Mouse (Mus musculus): Measurements from ENCODE around the gene Cyp4f14.
"Not testable (repeated sequence)": the region's sequence is repeated elsewhere in the genome, so short reads cannot be mapped to it uniquely, and the experiment has no call there.

Gene Cyp4f14

DNA sequence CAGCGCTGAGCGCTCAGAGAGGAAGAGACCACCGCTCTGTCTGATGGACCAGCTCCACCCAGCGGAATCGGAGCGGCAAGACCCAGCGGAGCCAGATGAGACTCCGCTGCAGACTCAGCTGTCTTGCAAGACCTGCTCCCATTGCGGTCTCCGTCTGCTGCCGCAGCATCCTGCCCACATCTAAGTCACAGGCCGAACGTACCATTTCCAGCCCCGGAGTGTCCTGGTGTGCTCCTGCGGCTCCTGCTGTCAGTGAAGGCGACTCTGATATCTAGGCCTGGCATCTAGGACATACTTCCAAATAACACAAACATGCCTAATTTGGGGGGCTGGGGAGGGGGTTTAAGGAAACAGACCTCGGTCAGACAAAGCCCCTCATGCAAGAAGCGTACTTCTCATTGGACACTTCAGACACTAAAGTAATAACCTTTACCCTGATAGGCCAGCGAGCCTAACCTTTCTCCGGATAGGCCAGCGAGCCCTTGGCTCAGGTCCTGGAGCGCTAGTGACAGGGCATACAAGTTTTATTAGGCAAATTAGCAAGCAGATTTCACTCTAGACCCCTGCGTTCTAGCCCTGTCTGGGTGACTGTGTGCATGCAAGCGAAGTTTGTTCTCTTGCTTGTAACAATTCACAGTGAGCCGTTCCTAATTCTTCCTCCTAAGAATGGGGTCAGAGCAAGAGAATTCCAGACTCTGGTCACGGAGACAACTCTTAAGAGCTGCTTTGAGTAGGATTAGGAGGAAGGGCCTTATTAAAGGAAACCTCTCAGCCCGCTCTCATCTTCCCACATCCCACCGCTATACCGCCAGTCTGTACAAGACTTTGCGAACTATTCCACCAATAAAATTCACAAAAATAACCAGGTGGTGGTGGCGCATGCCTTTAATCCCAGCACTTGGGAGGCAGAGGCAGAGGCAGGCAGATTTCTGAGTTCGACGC lies 25.6 kb downstream of the Cyp4f14 start, which contains the start of gene Zfp870:
TSS of gene Zfp870 (minus strand) at position 404 of the 942 bp plus-strand sequence.
- peak; percentile 100 for DNase-seq

DNA sequence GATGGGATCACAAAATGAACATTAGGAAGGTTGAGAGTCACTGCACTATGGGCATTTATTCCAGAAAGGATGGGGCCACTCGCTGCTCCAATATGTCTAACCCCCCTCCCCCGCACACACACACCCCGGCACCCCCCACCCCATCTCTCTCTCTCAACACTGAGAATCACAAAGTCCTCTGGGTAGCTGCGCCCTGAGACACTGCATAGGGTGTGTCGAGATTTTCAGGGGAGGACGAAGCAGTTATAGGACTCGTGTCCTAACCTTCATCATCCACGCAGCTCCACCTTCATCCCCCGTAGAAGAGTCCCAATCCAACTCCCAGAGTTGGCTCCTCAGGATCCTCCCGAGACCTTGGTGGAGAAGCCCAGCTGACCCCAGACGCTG lies 26.3 kb downstream of the Cyp4f14 start:
- no peak for DNase-seq

DNA sequence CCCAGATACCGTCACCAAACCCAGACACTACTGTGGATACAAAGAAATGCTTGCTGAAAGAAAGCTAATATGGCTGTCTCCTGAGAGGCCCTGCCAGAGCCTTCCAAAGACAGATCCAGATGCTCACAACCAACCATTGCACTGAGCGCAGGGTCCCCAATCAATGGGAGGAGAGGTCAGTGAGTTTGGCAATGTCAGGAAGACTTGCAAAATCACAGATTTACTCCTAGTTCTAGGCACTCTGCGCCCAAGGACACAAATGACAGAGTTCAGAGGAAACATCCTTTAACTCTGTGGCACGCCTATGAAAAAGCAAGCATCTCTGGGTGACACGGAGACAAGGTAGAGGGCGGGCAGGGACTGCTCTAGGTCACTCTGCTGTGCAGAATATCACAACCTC lies 27.5 kb downstream of the Cyp4f14 start:
- peak; percentile 66 for DNase-seq

DNA sequence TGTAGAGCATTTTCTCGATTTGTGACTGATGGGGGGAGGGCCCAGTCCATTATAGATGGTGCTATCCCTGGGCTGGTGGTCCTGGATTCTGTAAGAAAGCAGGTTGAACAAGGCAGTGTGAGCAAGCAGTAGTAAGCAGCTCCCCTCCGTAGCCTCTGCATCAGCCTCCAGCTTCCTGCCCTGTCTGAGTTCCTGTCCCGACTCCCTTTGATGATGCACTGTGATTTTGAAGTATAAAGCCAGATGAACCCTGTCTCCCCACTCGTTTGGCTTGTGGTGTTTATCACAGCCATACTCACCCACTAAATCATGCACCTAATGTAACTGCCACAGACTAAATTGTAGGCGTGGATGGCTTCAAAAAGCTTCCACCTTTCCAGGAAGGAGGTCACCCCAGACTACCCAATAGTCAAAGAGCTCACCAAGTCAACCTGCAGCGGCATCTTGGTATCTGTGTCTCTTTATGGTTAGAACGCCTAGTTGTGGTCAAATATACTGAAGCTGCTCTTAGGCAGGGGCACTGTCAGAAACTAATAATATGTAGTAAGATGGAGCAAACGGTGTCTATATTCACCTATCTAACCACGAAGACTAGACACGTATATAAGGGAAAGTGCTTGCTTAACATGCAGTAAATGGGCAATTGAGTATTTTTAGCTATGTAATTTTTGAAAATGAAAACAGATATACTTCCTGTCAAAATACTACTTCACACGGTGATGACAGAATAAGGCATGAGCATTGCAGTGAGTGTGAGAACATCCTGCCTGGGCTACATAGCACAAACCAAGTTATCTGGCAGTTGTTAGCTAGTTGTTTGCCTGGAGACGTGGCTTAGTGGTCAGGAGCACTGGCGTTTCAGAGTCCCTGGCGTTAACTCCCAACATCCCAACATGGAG lies 36.6 kb downstream of the Cyp4f14 start:
- peak; percentile 85 for DNase-seq

DNA sequence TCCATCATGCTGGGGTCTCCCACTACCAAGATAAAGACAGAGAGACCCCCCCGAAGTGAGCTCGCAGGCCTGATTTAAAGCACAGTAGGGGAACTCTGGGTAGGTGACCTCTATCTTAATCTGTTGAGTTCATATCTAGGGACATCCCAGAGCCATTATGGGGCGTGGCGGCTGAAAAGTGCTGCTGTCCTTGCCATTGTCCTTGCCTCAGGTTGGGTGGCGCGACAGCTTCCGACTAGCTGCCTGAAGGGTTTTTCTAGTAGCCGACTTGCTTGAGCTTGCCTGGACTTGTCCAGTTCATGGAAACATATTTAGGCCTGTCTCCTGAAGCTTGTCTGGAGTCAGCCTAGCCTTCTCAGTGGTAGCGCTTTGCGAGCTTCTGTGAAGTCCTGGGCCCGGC lies 38.4 kb downstream of the Cyp4f14 start:
- DNase-seq, result peak; percentile 58

DNA sequence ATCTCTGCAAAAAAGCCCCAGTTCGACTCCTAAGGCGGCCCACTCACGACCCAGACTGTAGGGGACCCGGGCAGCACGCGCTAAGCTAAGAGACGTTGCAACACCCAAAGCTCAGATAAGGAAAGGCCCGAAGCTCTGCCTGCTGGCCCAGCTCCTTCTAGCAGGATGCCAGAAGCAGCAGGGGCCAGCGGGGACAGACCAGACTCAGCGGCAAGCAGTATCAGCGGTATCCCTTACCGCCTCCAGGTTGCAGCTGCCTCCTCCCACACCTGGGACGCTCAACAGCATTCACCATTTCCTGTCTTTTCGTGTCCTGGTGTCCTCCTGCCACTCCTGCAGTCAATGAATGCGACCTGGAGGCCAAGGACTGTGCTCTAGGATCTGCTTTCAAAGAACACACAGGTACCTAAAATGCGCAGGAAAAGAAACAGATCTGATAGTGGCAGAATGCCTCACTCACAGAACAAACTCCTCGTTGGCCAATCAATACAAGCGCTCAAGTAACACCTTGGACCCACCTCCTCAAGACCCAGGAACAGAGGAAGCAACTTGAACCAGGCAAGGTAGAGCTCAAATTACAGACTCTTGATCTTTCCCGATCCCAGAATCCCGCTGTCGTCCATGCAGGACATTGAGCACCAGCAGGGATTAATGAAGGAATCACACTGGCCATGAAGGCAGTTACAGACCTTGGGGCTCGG lies 39.5 kb downstream of the Cyp4f14 start:
- DNase-seq, result peak; percentile 76

DNA sequence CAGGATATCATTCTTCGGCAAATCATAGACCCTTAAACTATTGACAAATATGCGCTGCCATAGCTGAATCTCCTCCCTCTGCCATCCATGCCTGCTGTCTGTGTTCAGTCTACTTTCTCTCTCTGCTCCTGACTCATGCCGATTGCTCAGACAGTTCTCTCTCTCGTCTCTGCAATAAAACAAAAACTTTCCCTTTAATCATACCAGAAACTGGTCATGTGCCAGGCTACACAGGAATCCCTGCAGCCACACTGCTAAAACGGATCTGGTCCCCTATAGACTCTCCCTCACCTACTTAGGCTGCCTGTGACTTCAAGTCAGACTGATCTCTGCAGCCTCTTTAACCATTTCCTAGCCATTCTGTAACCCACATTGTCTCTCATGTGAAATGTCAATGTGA lies 44.4 kb downstream of the Cyp4f14 start:
- DNase-seq, result no peak

DNA sequence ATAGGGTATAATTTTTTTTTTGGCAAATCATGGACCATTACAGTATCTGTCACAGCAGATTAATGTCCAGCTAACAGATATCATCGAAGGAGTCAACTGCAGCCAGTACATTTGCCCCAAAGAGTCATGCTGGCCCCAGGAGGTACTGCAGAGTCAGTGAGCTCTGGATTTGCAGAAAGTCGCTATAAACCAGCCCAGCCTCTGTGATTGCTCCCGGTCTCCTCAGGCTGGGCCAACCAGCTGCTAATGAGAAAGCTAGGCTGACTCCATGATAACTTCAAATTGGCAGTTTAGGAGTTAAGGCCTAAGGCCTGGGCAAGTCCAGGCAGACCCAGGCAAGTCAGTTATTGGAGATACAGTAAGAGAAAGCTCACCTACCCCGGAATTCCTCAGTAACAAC lies 45.1 kb downstream of the Cyp4f14 start:
- DNase-seq, result peak; percentile 44

DNA sequence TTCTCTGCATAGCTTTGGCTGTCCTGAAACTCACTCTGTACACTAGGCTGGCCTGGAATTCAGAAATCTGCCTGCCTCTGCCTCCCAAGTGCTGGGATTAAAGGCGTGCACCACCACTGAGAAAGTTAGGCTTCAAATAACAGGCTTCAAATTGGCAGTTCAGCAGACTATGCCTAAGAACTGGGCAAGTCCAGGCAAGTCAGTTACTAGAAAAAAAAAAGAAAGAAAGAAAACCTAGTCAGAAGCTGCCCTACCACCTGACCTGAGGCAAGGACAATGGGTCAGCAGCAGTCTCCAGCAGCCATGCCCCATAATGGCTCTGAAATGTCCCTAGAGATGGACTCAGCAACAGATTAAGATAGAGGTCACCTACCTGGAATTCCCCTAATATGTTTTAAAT lies 45.7 kb downstream of the Cyp4f14 start:
- peak; percentile 27 for DNase-seq

DNA sequence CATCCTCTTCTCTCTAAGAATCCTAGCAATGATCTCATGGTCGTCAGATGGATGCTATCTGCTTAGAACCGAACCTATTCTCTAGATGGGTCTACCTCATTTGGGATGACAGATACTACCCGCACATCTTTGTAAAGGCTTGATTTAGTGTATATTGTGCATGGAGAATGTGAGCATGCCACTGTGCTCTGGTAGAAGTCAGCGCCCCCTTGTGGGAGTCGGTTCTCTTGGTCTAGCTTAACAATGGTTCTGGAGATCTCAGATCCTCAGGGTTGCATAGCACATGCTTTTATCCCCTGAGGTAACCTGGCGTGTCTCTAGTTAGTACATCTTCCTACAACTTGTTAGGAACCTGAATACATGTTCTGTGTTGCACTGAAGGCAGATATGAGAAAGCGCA lies 49.9 kb downstream of the Cyp4f14 start:
- peak; percentile 6 for DNase-seq

DNA sequence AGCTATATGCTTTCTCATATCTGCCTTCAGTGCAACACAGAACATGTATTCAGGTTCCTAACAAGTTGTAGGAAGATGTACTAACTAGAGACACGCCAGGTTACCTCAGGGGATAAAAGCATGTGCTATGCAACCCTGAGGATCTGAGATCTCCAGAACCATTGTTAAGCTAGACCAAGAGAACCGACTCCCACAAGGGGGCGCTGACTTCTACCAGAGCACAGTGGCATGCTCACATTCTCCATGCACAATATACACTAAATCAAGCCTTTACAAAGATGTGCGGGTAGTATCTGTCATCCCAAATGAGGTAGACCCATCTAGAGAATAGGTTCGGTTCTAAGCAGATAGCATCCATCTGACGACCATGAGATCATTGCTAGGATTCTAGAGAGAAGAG lies 60.4 kb downstream of the Cyp4f14 start:
- DNase-seq, result not testable (repeated sequence)

All from heart, adult 11 months (tissue).